Mouse (Mus musculus) myocyte (in vitro differentiated cells): ENCODE measurements around the gene Pou4f2. TPM values are rescaled to one million over a fixed set of nuclear protein-coding genes. Genes with fewer than 3 reads are reported as not detected.

ENCODE experiments used
- H3K27me3 ChIP-seq: one replicate; pipeline ENCODE4 v1.6.1; 2011; ENCODE audit not compliant: control insufficient read depth, insufficient read depth, insufficient read length
- H3K36me3 ChIP-seq: one replicate; pipeline ENCODE4 v1.6.1; 2011; ENCODE audit not compliant: control insufficient read depth, insufficient read depth
- H3K4me2 ChIP-seq: one replicate; pipeline ENCODE4 v1.6.1; 2011; ENCODE audit warnings: low read depth, control low read depth
- H3K4me3 ChIP-seq: one replicate; pipeline ENCODE4 v1.5.1; 2011; ENCODE audit warnings: mild to moderate bottlenecking, control low read depth, moderate library complexity
- H3K79me2 ChIP-seq: one replicate; pipeline ENCODE4 v1.6.1; 2011; ENCODE audit not compliant: control insufficient read depth, insufficient read depth
- H3ac ChIP-seq: one replicate; pipeline ENCODE4 v1.6.1; 2011; ENCODE audit not compliant: control insufficient read depth, insufficient read length
- CEBPB ChIP-seq: IDR thresholded peaks from 2 replicates; pipeline ENCODE4 v1.6.1; 2011; ENCODE audit warnings: mild to moderate bottlenecking, moderate library complexity; ENCODE audit not compliant: poor library complexity, insufficient read depth, severe bottlenecking
- E2F4 ChIP-seq: IDR thresholded peaks from one replicate; pipeline ENCODE4 v1.6.1; 2011; ENCODE audit warnings: mild to moderate bottlenecking, control low read depth, moderate library complexity; ENCODE audit not compliant: insufficient read depth
- MAX ChIP-seq: IDR thresholded peaks from one replicate; pipeline ENCODE4 v1.6.1; 2011; ENCODE audit warnings: low read depth, mild to moderate bottlenecking, control low read depth
- MYOD1 ChIP-seq, 3 experiments: IDR thresholded peaks; one replicate each; pipeline ENCODE4 v1.6.1; 2011; ENCODE audit warnings: control low read depth in 2 of 3, low read depth in 2 of 3, mild to moderate bottlenecking in 2 of 3, moderate library complexity in 1 of 3; ENCODE audit not compliant: insufficient read length in 2 of 3, control insufficient read depth in 1 of 3
- MYOG ChIP-seq, 3 experiments: IDR thresholded peaks; one replicate each; pipeline ENCODE4 v1.6.1; 2011; ENCODE audit warnings: control low read depth in 2 of 3, low read depth in 2 of 3, mild to moderate bottlenecking in 2 of 3; ENCODE audit not compliant: insufficient read length in 2 of 3, control insufficient read depth in 1 of 3, insufficient read depth in 1 of 3
- POLR2A ChIP-seq: IDR thresholded peaks from one replicate; pipeline ENCODE4 v1.6.1; 2011; ENCODE audit warnings: low read depth, mild to moderate bottlenecking, control low read depth, moderate library complexity; ENCODE audit not compliant: insufficient read length
- POLR2AphosphoS2 ChIP-seq: IDR thresholded peaks from one replicate; pipeline ENCODE4 v1.6.1; 2011; ENCODE audit warnings: low read depth, control low read depth; ENCODE audit not compliant: insufficient read length
- REST ChIP-seq: IDR thresholded peaks from one replicate; pipeline ENCODE4 v1.6.1; 2011; ENCODE audit warnings: mild to moderate bottlenecking, control low read depth, moderate library complexity; ENCODE audit not compliant: insufficient read depth, insufficient read length
- SRF ChIP-seq: IDR thresholded peaks from one replicate; pipeline ENCODE4 v1.6.1; 2011; ENCODE audit warnings: low read depth; ENCODE audit not compliant: control insufficient read depth, insufficient read length
- TCF12 ChIP-seq: IDR thresholded peaks from one replicate; pipeline ENCODE4 v1.6.1; 2011; ENCODE audit warnings: mild to moderate bottlenecking, control low read depth; ENCODE audit not compliant: poor library complexity, insufficient read depth, severe bottlenecking
- TCF3 ChIP-seq: IDR thresholded peaks from one replicate; pipeline ENCODE4 v1.6.1; 2011; ENCODE audit warnings: low read depth, control low read depth; ENCODE audit not compliant: insufficient read length
- USF1 ChIP-seq: IDR thresholded peaks from one replicate; pipeline ENCODE4 v1.6.1; 2011; ENCODE audit warnings: low read depth, mild to moderate bottlenecking, control low read depth, moderate library complexity
- polyA plus RNA-seq: library from polyadenylated mRNA; unstranded; fragments of >200 nt; fragmentation: generic; extraction: Trizol; gene quantifications from one replicate; pipeline ENCODE4 v1.2.1, GENCODE M21; 2012; ENCODE audit warnings: missing spikeins

The Pou4f2 gene
- polyA plus RNA-seq, 1 experiment = not detected

DNA sequence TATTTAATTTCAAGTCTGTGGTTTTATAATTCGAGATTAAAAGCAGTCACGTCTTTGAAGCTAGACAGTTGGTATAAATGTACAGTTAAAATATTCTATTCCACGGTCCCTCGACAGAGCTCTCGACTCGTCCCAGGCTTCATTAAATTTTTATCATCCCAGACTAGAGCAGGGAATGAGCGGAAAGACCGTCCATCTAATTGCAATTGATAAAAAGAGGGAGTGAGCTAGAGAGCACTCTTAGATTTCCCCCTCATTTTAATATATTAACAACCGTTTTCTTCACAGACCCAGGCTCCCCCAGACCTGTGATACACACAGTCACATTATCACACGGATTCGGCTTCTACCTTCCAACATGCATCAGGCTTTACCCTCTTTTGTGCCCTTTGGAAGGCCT is 8.3 kb downstream of the Pou4f2 start:
- Histone ChIP-seq H3ac (no peak overlapping the region), H3K36me3 (no peaks in the 10 kb centered on the region), H3K4me2 (no peak overlapping the region), H3K79me2 (no peaks in the 10 kb centered on the region), H3K4me3 (no peak overlapping the region), H3K27me3 (peaks cover 22% of the 10 kb centered on the region)
- TF ChIP-seq REST (no peak), E2F4 (no peak), POLR2A (no peak), CEBPB (no peak), MAX (no peak), TCF12 (no peak), USF1 (no peak), SRF (no peak)

- Histone ChIP-seq H3ac (no peak overlapping the region), H3K4me2 (no peak overlapping the region), H3K36me3 (no peaks in the 10 kb centered on the region), H3K27me3 (peaks cover 22% of the 10 kb centered on the region), H3K4me3 (no peak overlapping the region), H3K79me2 (no peaks in the 10 kb centered on the region)
- no peak for TF ChIP-seq POLR2AphosphoS2
- no peak for TF ChIP-seq TCF3
- TF ChIP-seq POLR2A = no peak
- no peak for TF ChIP-seq REST
- TF ChIP-seq E2F4 = no peak
- no peak for TF ChIP-seq USF1
- no peak for TF ChIP-seq SRF
- TF ChIP-seq TCF12 = no peak
- TF ChIP-seq MYOD1 (IDR thresholded peaks at IDR 0.05; ENCODE audit: control insufficient read depth in 1 of 3, insufficient read length in 2 of 3, low read depth in 2 of 3) = no peak
- TF ChIP-seq MYOG (IDR thresholded peaks at IDR 0.05; ENCODE audit: control insufficient read depth in 1 of 3, insufficient read depth in 1 of 3, insufficient read length in 2 of 3, low read depth in 2 of 3) = no peak
- TF ChIP-seq CEBPB = no peak
- no peak for TF ChIP-seq MAX
These were observed 8.7 kb downstream of the Pou4f2 start for GRCm38 (mm10) chr8:78427769-78428130.

GRCm38 (mm10) chr8:78426875-78427768 is 9.3 kb downstream of the Pou4f2 start:
- TF ChIP-seq POLR2AphosphoS2 (no peak), MAX (no peak), TCF12 (no peak), E2F4 (no peak), SRF (no peak)
- Histone ChIP-seq H3K79me2 (no peaks in the 10 kb centered on the region), H3K36me3 (no peaks in the 10 kb centered on the region), H3K4me2 (no peak overlapping the region), H3ac (no peak overlapping the region), H3K27me3 (peaks cover 22% of the 10 kb centered on the region), H3K4me3 (no peak overlapping the region)

DNA sequence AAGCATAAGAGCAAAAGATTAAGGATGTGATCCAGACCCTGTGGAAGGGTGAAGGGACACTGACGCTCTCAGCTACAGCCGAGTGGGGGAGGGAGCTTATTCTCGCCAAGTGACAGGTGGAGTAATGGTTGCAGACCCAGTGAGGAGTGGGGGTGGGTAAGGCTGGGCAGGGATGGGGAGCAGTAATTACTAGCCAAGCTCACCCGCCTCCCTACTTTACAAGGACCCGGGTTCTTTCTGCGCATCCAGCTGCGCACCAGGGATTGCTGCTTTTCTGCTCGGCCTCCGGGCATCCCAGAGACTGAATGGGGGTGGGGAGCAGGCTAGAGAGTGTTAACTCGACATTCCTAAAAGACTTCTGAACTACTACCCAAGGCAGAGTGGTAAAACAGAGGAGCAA is 10.0 kb downstream of the Pou4f2 start:
- Histone ChIP-seq H3K79me2 (no peaks in the 10 kb centered on the region), H3ac (no peak overlapping the region), H3K27me3 (peaks cover 22% of the 10 kb centered on the region), H3K36me3 (no peaks in the 10 kb centered on the region), H3K4me2 (no peak overlapping the region), H3K4me3 (no peak overlapping the region)
- TF ChIP-seq MYOD1 (IDR thresholded peaks at IDR 0.05; ENCODE audit: control insufficient read depth in 1 of 3, insufficient read length in 2 of 3, low read depth in 2 of 3) (no peak), CEBPB (no peak), SRF (no peak), MAX (no peak), E2F4 (no peak), TCF12 (no peak), MYOG (IDR thresholded peaks at IDR 0.05; ENCODE audit: control insufficient read depth in 1 of 3, insufficient read depth in 1 of 3, insufficient read length in 2 of 3, low read depth in 2 of 3) (no peak)

- no peak overlapping the region for H3K4me3 ChIP-seq
- no peak for TF ChIP-seq MYOG (IDR thresholded peaks at IDR 0.05; ENCODE audit: control insufficient read depth in 1 of 3, insufficient read depth in 1 of 3, insufficient read length in 2 of 3, low read depth in 2 of 3)
- no peak for TF ChIP-seq CEBPB
- no peak for TF ChIP-seq POLR2A
- H3K36me3 ChIP-seq = no peaks in the 10 kb centered on the region
- H3K79me2 ChIP-seq = no peaks in the 10 kb centered on the region
- peaks cover 22% of the 10 kb centered on the region for H3K27me3 ChIP-seq
- no peak overlapping the region for H3K4me2 ChIP-seq
- no peak overlapping the region for H3ac ChIP-seq
These were observed 12.5 kb downstream of the Pou4f2 start for GRCm38 (mm10) chr8:78423937-78424336.
